Mouse (Mus musculus) CD8-positive naive resting alpha-beta T cell, adult 2 months (primary cell): Measurements from ENCODE around the gene Cdc42bpa.

ENCODE experiments used
- DNase-seq, 2 experiments: peaks; one replicate each; pipeline ENCODE4 v3.0.0; 2022; ENCODE audit warnings: low read depth in 2 of 2, low spot score in 2 of 2

Gene Cdc42bpa

GRCm38 (mm10) chr1:180162986-180163385, 202.7 kb downstream of the Cdc42bpa start:
- DNase-seq = no peak

- DNase-seq = no peak
These were observed 206.3 kb downstream of the Cdc42bpa start for GRCm38 (mm10) chr1:180166533-180166932.

GRCm38 (mm10) chr1:180168294-180168693, 208.0 kb downstream of the Cdc42bpa start:
- DNase-seq = no peak

DNA sequence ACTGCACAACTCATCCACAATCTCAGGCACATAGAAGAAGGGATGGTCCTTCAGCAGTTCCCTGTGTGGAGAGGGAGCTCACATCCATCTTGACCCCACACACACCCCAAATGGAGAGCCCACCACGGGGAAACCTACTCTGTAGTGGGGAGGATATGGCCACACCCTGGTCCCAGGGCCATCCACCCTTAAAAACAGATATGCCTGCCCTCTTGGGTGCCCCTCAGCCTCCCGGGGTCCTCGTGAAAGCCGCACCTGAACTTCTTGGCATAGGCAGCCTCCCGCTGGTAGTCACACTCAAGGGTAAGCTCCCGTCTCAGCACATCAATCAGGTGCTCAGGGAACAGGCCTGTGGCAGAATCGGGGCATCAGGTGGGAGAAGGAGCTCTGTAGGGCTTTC, 208.9 kb downstream of the Cdc42bpa start:
- no peak for DNase-seq

DNA sequence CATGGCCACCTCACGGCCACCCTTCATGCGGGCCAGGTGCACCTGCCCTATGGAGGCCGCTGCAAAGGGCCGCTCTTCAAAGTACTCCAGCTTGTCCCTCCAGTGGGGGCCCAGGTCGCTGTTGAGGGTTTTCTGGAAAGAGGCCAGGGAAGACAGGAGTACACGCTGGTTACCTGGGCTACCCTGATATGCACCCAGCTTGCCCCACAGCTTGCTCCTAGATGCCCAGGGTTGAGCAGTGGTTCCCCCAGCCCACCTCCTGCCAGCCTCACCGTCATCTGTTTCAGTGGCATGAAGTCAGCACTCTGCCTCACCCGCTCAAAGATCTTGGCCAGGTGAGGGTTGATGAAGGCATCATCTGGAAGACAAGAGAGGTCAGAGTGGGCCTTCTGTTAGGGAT, 209.8 kb downstream of the Cdc42bpa start:
- no peak for DNase-seq

DNA sequence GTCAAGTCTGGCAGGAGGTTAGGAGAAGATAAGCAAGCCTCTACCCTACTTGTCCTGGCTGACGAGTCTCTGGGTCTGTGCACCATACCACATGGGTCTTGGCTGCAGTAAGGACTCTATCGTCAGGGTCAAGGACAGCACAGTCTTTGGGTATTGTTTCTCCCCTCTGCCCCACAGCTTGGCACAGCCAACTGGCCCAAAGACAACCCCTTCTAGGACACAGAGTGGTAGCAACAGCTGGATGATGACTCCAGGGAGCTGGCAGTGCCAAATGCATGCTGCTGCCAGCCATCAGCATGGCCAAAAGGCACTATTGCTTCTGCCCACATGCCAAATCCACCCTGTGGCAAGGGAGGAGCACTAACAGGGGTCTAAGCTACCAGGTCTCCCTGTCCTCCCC, 211.6 kb downstream of the Cdc42bpa start:
- no peak for DNase-seq

GRCm38 (mm10) chr1:180172600-180172999, 212.3 kb downstream of the Cdc42bpa start:
- no peak for DNase-seq

GRCm38 (mm10) chr1:180173017-180173416, 212.7 kb downstream of the Cdc42bpa start:
- no peak for DNase-seq

GRCm38 (mm10) chr1:180174718-180175117, 214.4 kb downstream of the Cdc42bpa start:
- DNase-seq = no peak

DNA sequence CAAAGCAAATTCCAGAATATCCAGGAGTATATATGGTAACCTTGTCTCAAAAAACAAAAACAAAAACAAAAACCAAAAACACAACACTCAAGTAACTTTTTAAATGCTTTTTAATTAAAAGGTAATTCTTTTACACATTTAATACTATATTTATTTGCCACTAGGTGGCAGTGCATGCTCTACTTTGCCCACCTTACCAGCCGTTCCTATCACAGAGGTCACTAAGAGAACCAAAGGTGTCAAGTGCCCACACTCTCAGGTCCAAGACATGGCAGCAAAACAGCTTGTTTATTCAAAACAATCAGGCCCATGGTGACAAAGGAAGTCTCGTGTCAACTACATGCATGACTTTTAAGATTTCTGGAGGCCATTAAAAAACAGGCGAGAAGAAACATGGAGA, 214.9 kb downstream of the Cdc42bpa start:
- peak in 1 of 2 experiments; percentile 7 for DNase-seq

DNA sequence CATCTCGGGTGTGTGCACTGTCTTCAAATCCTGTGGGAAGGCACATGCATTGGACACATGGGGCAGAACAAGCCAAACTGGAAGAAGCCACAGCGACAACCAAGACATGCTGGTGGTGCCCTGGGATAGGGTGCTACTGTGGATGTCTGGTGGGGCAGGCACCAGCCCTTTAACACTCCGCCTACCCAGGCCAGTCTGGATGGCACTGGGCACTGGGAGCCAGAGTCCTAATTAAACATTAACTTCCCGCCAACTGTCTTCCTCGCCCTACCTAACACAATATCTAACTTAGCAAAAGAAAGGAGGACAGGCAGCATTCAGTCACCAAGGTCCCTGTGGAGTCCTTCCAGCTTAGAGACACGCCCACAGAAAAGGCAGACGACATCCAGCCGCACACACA, 215.4 kb downstream of the Cdc42bpa start:
- DNase-seq = no peak

DNA sequence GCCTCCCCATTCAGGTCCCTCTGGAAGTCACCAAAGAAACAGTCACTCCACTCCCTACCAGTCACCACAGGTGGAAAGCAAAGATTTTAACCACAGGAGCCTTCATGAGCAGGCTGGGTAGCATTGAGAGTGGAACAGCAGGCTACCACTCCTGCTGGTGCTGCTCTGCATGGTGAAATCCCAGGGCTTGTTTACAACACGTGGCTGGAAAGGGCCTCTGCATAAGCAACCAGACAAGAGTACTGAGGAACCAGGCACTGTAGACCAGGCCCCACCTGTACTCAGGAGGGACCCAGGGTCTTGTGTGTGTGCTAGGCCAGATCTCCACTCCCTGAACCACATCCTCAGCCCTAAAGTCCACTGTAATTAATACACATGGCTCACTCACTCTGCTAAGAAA, 216.5 kb downstream of the Cdc42bpa start:
- DNase-seq = no peak

- no peak for DNase-seq
These were observed 218.1 kb downstream of the Cdc42bpa start for GRCm38 (mm10) chr1:180178340-180178739.

DNA sequence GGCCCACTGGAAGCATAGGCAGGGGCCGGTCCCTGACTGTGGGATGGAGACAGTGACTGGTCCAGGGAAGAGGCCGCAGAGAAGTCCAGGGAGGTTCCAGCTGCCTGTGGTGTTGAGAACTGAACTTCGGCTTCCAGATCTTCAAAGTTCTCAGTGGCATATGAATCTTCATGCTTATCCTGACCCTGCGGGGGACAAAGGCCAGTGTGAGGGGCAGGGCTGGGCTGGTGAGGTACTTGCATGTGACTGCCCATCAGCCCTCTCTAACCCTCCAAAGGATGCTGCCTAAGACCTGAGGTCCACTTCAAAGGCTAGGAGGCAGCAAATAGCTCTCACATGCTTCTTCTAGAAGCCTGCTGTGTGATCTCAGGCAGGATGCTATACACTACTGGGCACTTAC, 218.8 kb downstream of the Cdc42bpa start:
- no peak for DNase-seq

DNA sequence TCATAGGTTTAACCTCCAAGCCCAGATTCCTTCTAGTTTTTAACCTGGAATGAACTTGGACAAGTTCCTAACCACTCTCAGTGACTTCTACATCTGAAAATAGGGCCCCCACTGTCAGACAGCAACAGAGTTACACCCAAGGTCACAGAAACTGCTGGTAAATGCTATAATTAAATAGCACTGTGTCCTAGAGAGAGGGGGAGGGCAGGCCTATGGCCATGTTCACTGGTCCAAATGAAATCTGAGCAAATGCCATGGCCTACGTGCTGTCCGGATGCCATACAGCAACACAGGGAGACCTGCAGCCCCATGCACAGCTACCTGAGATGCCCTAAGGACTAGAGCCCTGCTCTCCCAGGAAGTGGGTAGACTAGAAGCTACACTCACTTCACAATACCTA, 219.6 kb downstream of the Cdc42bpa start:
- DNase-seq = no peak

DNA sequence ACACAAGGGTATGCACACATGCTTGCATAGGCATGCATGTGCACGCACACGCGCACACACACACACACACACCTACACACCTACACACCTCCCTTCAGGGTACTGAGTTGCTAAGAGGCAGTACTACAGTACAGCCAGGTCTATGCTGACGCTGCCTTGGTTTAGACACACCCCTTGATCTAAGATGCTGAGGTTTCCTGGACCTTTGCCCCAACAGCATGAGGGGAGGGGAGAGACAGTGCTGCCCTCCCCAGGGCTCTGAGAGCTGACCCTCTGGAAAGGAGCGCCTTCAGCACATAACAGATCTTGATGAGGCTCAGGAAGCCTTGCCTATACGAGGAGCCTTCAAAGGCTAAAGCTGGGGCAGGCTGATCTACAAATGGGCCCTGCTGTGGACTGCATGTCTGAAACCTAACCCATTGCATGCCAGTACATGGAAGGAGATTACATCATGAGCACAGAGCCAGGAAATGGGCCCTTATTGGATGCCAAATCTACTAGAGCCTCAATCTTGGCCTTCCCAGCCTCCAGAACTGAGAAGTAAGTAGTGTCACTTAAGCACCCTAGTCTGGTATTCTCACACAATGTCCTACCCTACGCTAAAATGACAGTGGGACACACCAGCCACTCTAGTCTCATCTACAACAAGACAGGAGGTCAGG, 221.2 kb downstream of the Cdc42bpa start:
- DNase-seq = no peak

- DNase-seq = no peak
These were observed 221.7 kb downstream of the Cdc42bpa start for GRCm38 (mm10) chr1:180181966-180182319.

DNA sequence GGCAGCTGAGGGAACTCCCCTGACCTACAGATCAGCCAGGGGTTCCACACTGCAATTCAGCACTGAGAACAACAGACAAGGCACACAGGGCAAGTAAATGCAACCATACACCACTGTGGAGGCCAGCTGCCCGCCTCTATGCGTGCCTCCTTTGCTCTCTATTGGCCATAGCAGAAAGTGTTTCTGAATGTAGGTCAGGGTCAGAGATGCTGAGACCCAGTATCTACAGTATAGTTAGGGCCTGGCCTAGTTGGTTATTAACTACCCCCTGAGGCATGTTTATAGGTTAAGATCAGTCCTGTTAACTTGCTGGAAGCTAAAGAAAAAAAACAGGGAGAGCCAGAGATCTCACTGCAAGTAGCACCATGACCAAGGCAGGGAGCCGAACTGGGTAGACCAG, 222.5 kb downstream of the Cdc42bpa start:
- no peak for DNase-seq

DNA sequence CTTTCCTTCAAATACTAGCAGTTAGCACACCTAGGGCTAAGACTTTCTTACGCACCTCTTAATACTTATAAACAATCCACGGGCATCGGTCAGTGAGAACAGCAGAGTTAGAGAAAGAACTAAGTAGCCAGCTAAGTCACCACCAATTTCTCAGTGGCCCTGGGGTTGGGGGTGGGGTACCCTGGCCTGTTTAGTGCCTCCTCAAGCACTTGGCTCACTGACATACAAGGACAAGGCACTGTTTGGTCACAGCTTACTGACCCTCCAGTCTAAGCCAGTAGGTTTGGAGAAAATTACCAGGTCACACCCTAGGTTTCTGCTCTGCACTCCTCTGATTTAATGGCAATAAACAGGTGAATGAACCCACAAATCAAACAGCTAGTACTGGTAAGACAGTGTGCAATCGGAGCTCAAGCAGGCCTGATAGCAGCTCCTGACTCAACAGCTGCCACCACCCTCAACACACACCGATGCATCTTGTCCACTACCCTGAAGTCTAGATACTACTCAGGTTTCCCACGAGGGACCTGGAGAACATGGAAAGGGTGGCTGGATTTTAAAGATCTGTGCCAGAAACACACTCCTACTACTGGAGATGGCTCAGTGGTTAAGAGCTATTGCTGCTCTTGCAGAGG, 223.4 kb downstream of the Cdc42bpa start:
- no peak for DNase-seq

DNA sequence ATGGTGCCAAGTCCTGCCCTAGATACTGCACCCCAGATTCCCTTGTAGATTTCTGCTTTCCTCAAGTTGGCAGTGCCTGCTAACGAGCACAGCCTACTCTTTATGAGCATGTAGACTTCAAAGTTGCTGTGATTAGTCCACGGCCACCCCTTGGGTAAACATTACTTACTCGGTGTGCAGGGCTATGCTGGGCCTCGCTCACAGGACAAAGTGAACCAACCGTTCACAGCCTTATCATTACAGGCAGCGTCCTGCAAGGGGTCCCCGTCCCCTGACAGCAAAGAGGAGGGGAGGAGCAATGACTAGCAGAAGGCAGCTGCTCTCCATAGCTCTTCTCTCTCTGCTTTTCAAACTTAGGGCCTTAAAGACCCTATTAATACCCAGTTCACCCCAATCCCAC, 224.5 kb downstream of the Cdc42bpa start:
- DNase-seq = no peak

- DNase-seq = no peak
These were observed 225.6 kb downstream of the Cdc42bpa start for GRCm38 (mm10) chr1:180185877-180186276.

DNA sequence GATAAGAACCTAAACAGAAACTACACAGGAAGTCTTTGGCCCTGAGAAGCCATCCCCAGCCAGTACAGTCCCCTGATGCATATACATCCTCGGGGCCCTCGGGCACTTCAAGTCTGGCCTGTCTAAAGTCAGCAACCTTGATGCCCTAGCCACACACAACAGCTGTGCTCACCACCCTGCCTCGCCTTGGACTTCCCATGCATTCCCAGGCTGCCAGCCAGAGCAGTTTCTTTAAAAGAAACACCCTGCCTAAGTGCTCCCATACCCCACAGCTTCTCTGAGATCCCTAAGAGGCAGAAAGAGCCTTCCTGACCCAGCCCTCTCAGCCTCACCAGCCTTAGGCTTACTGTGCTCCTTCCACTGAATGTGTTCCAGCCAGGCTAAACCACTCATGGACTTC, 226.1 kb downstream of the Cdc42bpa start:
- no peak for DNase-seq

DNA sequence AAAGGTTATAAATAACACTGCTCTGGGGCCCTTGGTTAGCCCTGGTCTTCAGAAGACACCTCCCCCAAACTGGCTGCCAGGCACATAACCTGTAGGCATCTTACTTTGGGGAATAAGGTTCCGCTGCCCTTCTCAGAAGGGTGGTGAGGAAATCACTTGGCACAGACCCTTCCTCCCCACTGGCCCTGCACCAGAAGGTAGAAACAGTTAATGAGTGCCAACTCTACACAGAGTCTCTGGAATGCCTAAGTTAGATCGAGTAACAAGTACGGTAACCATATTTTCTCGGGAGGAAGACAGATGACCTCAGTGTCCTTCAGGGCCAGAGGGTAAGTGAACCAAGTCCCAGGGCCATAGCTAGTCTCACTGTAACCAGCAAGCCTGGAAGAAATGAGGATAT, 228.7 kb downstream of the Cdc42bpa start:
- DNase-seq = no peak
